In genomic region chr3:146162197-146162596, GRCm38 (mm10) we compare ENCODE assay signal across 35 mouse cellular contexts. TPM values are rescaled to one million over a fixed set of nuclear protein-coding genes. Genes with fewer than 3 reads are reported as not detected.
A peak's percentile ranks its signal among the peaks of the same experiment; 100 is the strongest.
DNase-seq lines count a peak whose midpoint lies in the region; ATAC-seq and TF ChIP-seq lines count a peak whose summit lies in the region.
"Had no signal": no experiment of that assay in that cellular context is flagged by ENCODE, and none has a peak within 500 bp of the region (broad histone marks: within the 10 kb centered on the region; RNA-seq: fewer than 3 reads in every experiment).

No protein-coding gene starts in this region.

- TF ChIP-seq EP300 in CH12.LX (IDR thresholded peaks at IDR 0.05; ENCODE audit: low read length) = no peak
- TF ChIP-seq EP300 in stomach, postnatal 0 days (optimal IDR thresholded peaks at IDR 0.05) = no peak

- peaks cover 11 to 36% of the 10 kb centered on the region in 2 experiments for H3K4me1 ChIP-seq in CH12.LX (ENCODE audit: control insufficient read depth in 1 of 2, insufficient read depth in 2 of 2)
- no peaks in the 10 kb centered on the region for H3K4me1 ChIP-seq in ES-E14 (ENCODE audit: control insufficient read depth in 2 of 2, insufficient read depth in 2 of 2, low read length in 2 of 2, poor library complexity in 1 of 2)
- H3K4me1 ChIP-seq in intestine, embryonic 15.5 days (replicated peaks) = no peaks in the 10 kb centered on the region
- H3K4me1 ChIP-seq in stomach, postnatal 0 days (replicated peaks; ENCODE audit: control insufficient read depth, insufficient read depth) = no peaks in the 10 kb centered on the region
- H3K4me1 ChIP-seq: forebrain, embryonic 12.5 days; heart, embryonic 15.5 days; lung, embryonic 15.5 days; midbrain, embryonic 12.5 days; neural tube, embryonic 13.5 days; stomach, embryonic 15.5 days had no signal

- TF ChIP-seq POLR2A in CH12.LX (IDR thresholded peaks at IDR 0.05; ENCODE audit: low read depth, low read length) = no peak

- H3K9me3 ChIP-seq in CH12.LX (replicated peaks; ENCODE audit: low read length) (peaks cover 13% of the 10 kb centered on the region), ES-E14 (ENCODE audit: control insufficient read depth, insufficient read depth, low read depth, low read length) (no peaks in the 10 kb centered on the region)
- H3K9me3 ChIP-seq in intestine, embryonic 15.5 days = no peaks in the 10 kb centered on the region
- H3K9me3 ChIP-seq in stomach, postnatal 0 days (ENCODE audit: control insufficient read depth, low read length) = no peaks in the 10 kb centered on the region
- H3K9me3 ChIP-seq: forebrain, embryonic 12.5 days; heart, embryonic 10.5 days; heart, embryonic 15.5 days; lung, embryonic 15.5 days; midbrain, embryonic 12.5 days; neural tube, embryonic 13.5 days; stomach, embryonic 15.5 days had no signal

- no peak for TF ChIP-seq CTCF in CH12.LX (conservative IDR thresholded peaks at IDR 0.05 in 1 of 2, IDR thresholded peaks at IDR 0.05 in 1 of 2; ENCODE audit: low read depth in 2 of 2, low read length in 2 of 2)
- no peak for TF ChIP-seq CTCF in stomach, postnatal 0 days (IDR thresholded peaks at IDR 0.05; ENCODE audit: low read depth)

- 76% methylated on average over 4 of the region's 4 CpGs for WGBS in intestine, embryonic 15.5 days
- WGBS in stomach, postnatal 0 days = 71% methylated on average over 4 of the region's 4 CpGs

- H3K27ac ChIP-seq in CH12.LX (ENCODE audit: insufficient read depth, low read depth) = no peak overlapping the region
- H3K27ac ChIP-seq in ES-E14 (ENCODE audit: insufficient read depth, low read depth, low read length, poor library complexity, severe bottlenecking) = no peak overlapping the region
- no peak overlapping the region for H3K27ac ChIP-seq in intestine, embryonic 15.5 days
- H3K27ac ChIP-seq in stomach, postnatal 0 days (replicated peaks) = no peak overlapping the region
- H3K27ac ChIP-seq: forebrain, embryonic 12.5 days; heart, embryonic 10.5 days; heart, embryonic 15.5 days; liver, embryonic 14.5 days; lung, embryonic 15.5 days; midbrain, embryonic 12.5 days; neural tube, embryonic 13.5 days; stomach, embryonic 15.5 days had no signal

- TF ChIP-seq RAD21 in CH12.LX (IDR thresholded peaks at IDR 0.05; ENCODE audit: low read depth, low read length) = no peak

- no peak for DNase-seq in CH12.LX (ENCODE audit: extremely low read depth)
- peak; percentile 49 for DNase-seq in ES-E14 (ENCODE audit: low read depth, low spot score)
- DNase-seq in stomach, postnatal 0 days (ENCODE audit: low spot score) = peak; percentile 40
- DNase-seq in adrenal gland, adult 2 months = no peak
- DNase-seq in cerebellum, postnatal 25 days = no peak
- DNase-seq: adrenal gland, postnatal 25 days; cerebellum, adult 11-12 months; cerebellum, adult 9-11 months; gastrocnemius, postnatal 10 days; kidney, postnatal 25 days; liver; thymus, postnatal 4 days had no signal

- dilution Hi-C loops in CH12.LX (cut with MboI; ENCODE audit: extremely low pct_ligation_motif_present, extremely low pct_unique_long_range_greater_than_20kb, low sequenced_read_pairs) = no loop called here

- H3K36me3 ChIP-seq in CH12.LX (replicated peaks in 1 of 2; ENCODE audit: control insufficient read depth in 1 of 2, insufficient read depth in 1 of 2, low read length in 1 of 2) = peaks cover 43 to 79% of the 10 kb centered on the region in 2 experiments
- no peaks in the 10 kb centered on the region for H3K36me3 ChIP-seq in ES-E14 (ENCODE audit: control insufficient read depth, insufficient read depth, low read length, poor library complexity, severe bottlenecking)
- H3K36me3 ChIP-seq in intestine, embryonic 15.5 days = no peaks in the 10 kb centered on the region
- H3K36me3 ChIP-seq in stomach, postnatal 0 days (ENCODE audit: control insufficient read depth, insufficient read depth, low read length) = no peaks in the 10 kb centered on the region
- H3K36me3 ChIP-seq: forebrain, embryonic 12.5 days; heart, embryonic 10.5 days; heart, embryonic 15.5 days; lung, embryonic 15.5 days; midbrain, embryonic 12.5 days; neural tube, embryonic 13.5 days; stomach, embryonic 15.5 days had no signal

- H3K4me2 ChIP-seq in CH12.LX (ENCODE audit: insufficient read depth, low read depth, poor library complexity, severe bottlenecking) = no peak overlapping the region
- no peak overlapping the region for H3K4me2 ChIP-seq in intestine, embryonic 15.5 days (replicated peaks)
- H3K4me2 ChIP-seq in stomach, postnatal 0 days (replicated peaks; ENCODE audit: low read depth) = no peak overlapping the region
- H3K4me2 ChIP-seq: forebrain, embryonic 12.5 days; heart, embryonic 15.5 days; lung, embryonic 15.5 days; midbrain, embryonic 12.5 days; neural tube, embryonic 13.5 days; stomach, embryonic 15.5 days had no signal

- no peaks in the 10 kb centered on the region for H3K27me3 ChIP-seq in CH12.LX (replicated peaks)
- no peaks in the 10 kb centered on the region for H3K27me3 ChIP-seq in intestine, embryonic 15.5 days (replicated peaks)
- H3K27me3 ChIP-seq in stomach, postnatal 0 days (ENCODE audit: control insufficient read depth, insufficient read depth, low read length) = no peaks in the 10 kb centered on the region
- H3K27me3 ChIP-seq: forebrain, embryonic 12.5 days; heart, embryonic 15.5 days; lung, embryonic 15.5 days; neural tube, embryonic 13.5 days; stomach, embryonic 15.5 days had no signal

- H3K9ac ChIP-seq in CH12.LX (ENCODE audit: insufficient read depth, low read depth) = no peak overlapping the region
- no peak overlapping the region for H3K9ac ChIP-seq in ES-E14 (ENCODE audit: insufficient read depth, low read depth, low read length, poor library complexity, severe bottlenecking)
- H3K9ac ChIP-seq in intestine, embryonic 15.5 days = no peak overlapping the region
- H3K9ac ChIP-seq in stomach, postnatal 0 days (ENCODE audit: low read length) = no peak overlapping the region
- H3K9ac ChIP-seq: forebrain, embryonic 12.5 days; heart, embryonic 15.5 days; liver, embryonic 14.5 days; lung, embryonic 15.5 days; midbrain, embryonic 12.5 days; neural tube, embryonic 13.5 days; stomach, embryonic 15.5 days had no signal

- H3K4me3 ChIP-seq in CH12.LX (replicated peaks in 1 of 3; ENCODE audit: low read depth in 2 of 3, low read length in 2 of 3, poor library complexity in 1 of 3) = no peak overlapping the region
- H3K4me3 ChIP-seq in ES-E14 (ENCODE audit: insufficient read depth in 1 of 2, low read depth in 1 of 2, low read length in 2 of 2, poor library complexity in 1 of 2, severe bottlenecking in 1 of 2) = no peak overlapping the region
- H3K4me3 ChIP-seq in intestine, embryonic 15.5 days (replicated peaks) = no peak overlapping the region
- no peak overlapping the region for H3K4me3 ChIP-seq in stomach, postnatal 0 days (ENCODE audit: low read depth, low read length)
- H3K4me3 ChIP-seq: erythroblast, embryonic 14.5 days; forebrain, embryonic 12.5 days; heart, embryonic 10.5 days; heart, embryonic 15.5 days; lung, embryonic 15.5 days; megakaryocyte, embryonic 14.5 days; midbrain, embryonic 12.5 days; neural tube, embryonic 13.5 days; stomach, embryonic 15.5 days had no signal

- in situ Hi-C loops in CH12.LX (cut with MboI; ENCODE audit: low pct_ligation_motif_present, low pct_unique_long_range_greater_than_20kb, low sequenced_read_pairs) = no loop called here
- in situ Hi-C loops in ES-E14 (cut with MboI; ENCODE audit: low sequenced_read_pairs in 2 of 2, unreplicated experiment in 2 of 2) = no loop called here

- peaks cover 23% of the 10 kb centered on the region for H3K79me2 ChIP-seq in CH12.LX (replicated peaks; ENCODE audit: control insufficient read depth, extremely low read depth, insufficient read depth, poor library complexity, severe bottlenecking)

- peak; percentile 88 for ATAC-seq in intestine, embryonic 15.5 days
- ATAC-seq in stomach, postnatal 0 days (ENCODE audit: low FRiP score, low TSS enrichment) = 0 out of 2 replicates have a peak, but pooled peaks have one; percentile 54
- ATAC-seq: hindbrain, embryonic 16.5 days had no signal

TF ChIP-seq in CH12.LX, 34 proteins besides CTCF, POLR2A, EP300 and RAD21 (continues in another document):
- TF ChIP-seq HCFC1 (IDR thresholded peaks at IDR 0.05; ENCODE audit: low read depth, low read length) = no peak

RNA-seq across cellular contexts. Expression of gene Mcoln2, which starts 12.6 kb away (rescaled TPM):
- 32.0 and 43.8 TPM in 2 replicates for total RNA-seq in CH12.LX (2012; rRNA removed)
- 31.0 and 35.8 TPM in 2 replicates for total RNA-seq in CH12.LX (2014; rRNA removed)
- polyA plus RNA-seq in CH12.LX (2012; ENCODE audit: insufficient read length, low read depth) = 34.9 and 35.1 TPM in 2 replicates
- 0.11 and 0.40 TPM in 2 replicates for total RNA-seq in ES-E14 (2012; rRNA removed)
- 7.9 and 8.3 TPM in 2 replicates for polyA plus RNA-seq in intestine, embryonic 15.5 days (2015; fragmentation: Nextera tagmentation; extraction: Ambion mirVana)
- polyA plus RNA-seq in stomach, postnatal 0 days (2015; fragmentation: Nextera tagmentation; extraction: Ambion mirVana) = 1.9 TPM in 2 replicates
- total RNA-seq in adrenal gland, adult 2 months (2021) = not detected
- not detected in 2 replicates for polyA plus RNA-seq in adrenal gland, adult 2 months (2012; rRNA removed)
- total RNA-seq: adrenal gland, postnatal 25 days; layer of hippocampus, adult 18-20 months; layer of hippocampus, postnatal 10 days; left cerebral cortex, adult 18-20 months; left cerebral cortex, postnatal 14 days had no signal
- polyA plus RNA-seq: cortical plate, adult 2 months; erythroblast, embryonic 14.5 days had no signal

RNA-seq across cellular contexts. Expression of gene Mcoln3, which starts 44.9 kb away (rescaled TPM):
- total RNA-seq in CH12.LX (2012; rRNA removed) (7.2 and 11.3 TPM in 2 replicates), CH12.LX (2014; rRNA removed) (5.3 and 6.4 TPM in 2 replicates), ES-E14 (2012; rRNA removed) (1.4 and 2.5 TPM in 2 replicates)
- polyA plus RNA-seq in CH12.LX (2012; ENCODE audit: insufficient read length, low read depth) = 5.2 and 7.2 TPM in 2 replicates
- polyA plus RNA-seq in intestine, embryonic 15.5 days (2015; fragmentation: Nextera tagmentation; extraction: Ambion mirVana) = 30.5 and 38.5 TPM in 2 replicates
- not detected in 2 replicates for polyA plus RNA-seq in stomach, postnatal 0 days (2015; fragmentation: Nextera tagmentation; extraction: Ambion mirVana)
- not detected for total RNA-seq in adrenal gland, adult 2 months (2021)
- not detected in 2 replicates for polyA plus RNA-seq in adrenal gland, adult 2 months (2012; rRNA removed)
- total RNA-seq: adrenal gland, postnatal 25 days; gastrocnemius, postnatal 10 days; granulocyte monocyte progenitor cell, adult 5-6 weeks; heart, postnatal 25 days; layer of hippocampus, adult 18-20 months; layer of hippocampus, postnatal 10 days; left cerebral cortex, adult 18-20 months; left cerebral cortex, postnatal 14 days had no signal
- polyA plus RNA-seq: C2C12; cortical plate, adult 2 months; erythroblast, embryonic 14.5 days had no signal

RNA-seq across cellular contexts. Expression of gene Wdr63, which starts 54.3 kb away (rescaled TPM):
- not detected in 2 replicates for total RNA-seq in CH12.LX (2012; rRNA removed)
- not detected in 2 replicates for total RNA-seq in CH12.LX (2014; rRNA removed)
- not detected in 2 replicates for polyA plus RNA-seq in CH12.LX (2012; ENCODE audit: insufficient read length, low read depth)
- 0.32 and 0.67 TPM in 2 replicates for total RNA-seq in ES-E14 (2012; rRNA removed)
- polyA plus RNA-seq in intestine, embryonic 15.5 days (2015; fragmentation: Nextera tagmentation; extraction: Ambion mirVana) = 0.38 TPM in 1 of 2 replicates, not detected in the other
- polyA plus RNA-seq in stomach, postnatal 0 days (2015; fragmentation: Nextera tagmentation; extraction: Ambion mirVana) = 0.62 and 0.72 TPM in 2 replicates
- not detected for total RNA-seq in adrenal gland, adult 2 months (2021)
- polyA plus RNA-seq in adrenal gland, adult 2 months (2012; rRNA removed) = not detected in 2 replicates
- total RNA-seq: adrenal gland, postnatal 25 days; gastrocnemius, postnatal 10 days; granulocyte monocyte progenitor cell, adult 5-6 weeks; heart, postnatal 25 days had no signal
- polyA plus RNA-seq: erythroblast, embryonic 14.5 days; intestine, embryonic 14.5 days; kidney, embryonic 14.5 days; limb, embryonic 11.5 days had no signal

RNA-seq across cellular contexts. Expression of gene Lpar3, which starts 58.6 kb away (rescaled TPM):
- not detected in 2 replicates for total RNA-seq in CH12.LX (2012; rRNA removed)
- total RNA-seq in CH12.LX (2014; rRNA removed) = not detected in 2 replicates
- not detected in 2 replicates for polyA plus RNA-seq in CH12.LX (2012; ENCODE audit: insufficient read length, low read depth)
- total RNA-seq in ES-E14 (2012; rRNA removed) = 0.63 and 0.89 TPM in 2 replicates
- 1.8 and 1.9 TPM in 2 replicates for polyA plus RNA-seq in intestine, embryonic 15.5 days (2015; fragmentation: Nextera tagmentation; extraction: Ambion mirVana)
- polyA plus RNA-seq in stomach, postnatal 0 days (2015; fragmentation: Nextera tagmentation; extraction: Ambion mirVana) = 0.38 and 0.53 TPM in 2 replicates
- under 1 TPM; 0.10 to 0.12 TPM for total RNA-seq in adrenal gland, adult 2 months (2021)
- polyA plus RNA-seq in adrenal gland, adult 2 months (2012; rRNA removed) = 0.39 and 0.76 TPM in 2 replicates
- total RNA-seq: granulocyte monocyte progenitor cell, adult 5-6 weeks had no signal

Comparison
In these comparisons a context has a peak if more than half of its experiments do, and no peak if none do; other contexts are left out.
1. DNase-seq: peak in ES-E14 (single experiment) and stomach, postnatal 0 days (single experiment); none in CH12.LX (single experiment), adrenal gland, adult 2 months (single experiment) and cerebellum, postnatal 25 days (0 of 2).